Mouse (Mus musculus) right cerebral cortex, postnatal 25 days (tissue): Measurements from ENCODE around the gene Alk.

ENCODE experiments used
- DNase-seq: peaks from one replicate; pipeline ENCODE4 v3.0.0; 2022

Gene Alk

GRCm38 (mm10) chr17:72250482-72251405 lies 353.7 kb downstream of the Alk start:
- DNase-seq = no peak

GRCm38 (mm10) chr17:72242036-72242435 lies 362.4 kb downstream of the Alk start:
- DNase-seq = peak; percentile 15

GRCm38 (mm10) chr17:72237315-72237714 lies 367.1 kb downstream of the Alk start:
- no peak for DNase-seq

GRCm38 (mm10) chr17:72230891-72231290 lies 373.5 kb downstream of the Alk start:
- no peak for DNase-seq

GRCm38 (mm10) chr17:72218816-72219215 lies 385.6 kb downstream of the Alk start:
- no peak for DNase-seq

- no peak for DNase-seq
Observed at GRCm38 (mm10) chr17:72197576-72197975, 406.9 kb downstream of the Alk start.

GRCm38 (mm10) chr17:72194976-72195650 lies 409.3 kb downstream of the Alk start:
- no peak for DNase-seq

- no peak for DNase-seq
Observed at GRCm38 (mm10) chr17:72190536-72190935, 413.9 kb downstream of the Alk start.

GRCm38 (mm10) chr17:72187026-72187425 lies 417.4 kb downstream of the Alk start:
- DNase-seq = no peak

- no peak for DNase-seq
Observed at GRCm38 (mm10) chr17:72182414-72182813, 422.0 kb downstream of the Alk start.

- DNase-seq = no peak
Observed at GRCm38 (mm10) chr17:72180200-72180599, 424.2 kb downstream of the Alk start.

- no peak for DNase-seq
Observed at GRCm38 (mm10) chr17:72179722-72180140, 424.7 kb downstream of the Alk start.

- DNase-seq = no peak
Observed at GRCm38 (mm10) chr17:72173778-72174177, 430.6 kb downstream of the Alk start.

GRCm38 (mm10) chr17:72168152-72168551 lies 436.3 kb downstream of the Alk start:
- no peak for DNase-seq

- DNase-seq = no peak
Observed at GRCm38 (mm10) chr17:72158857-72159385, 445.5 kb downstream of the Alk start.

- no peak for DNase-seq
Observed at GRCm38 (mm10) chr17:72157830-72158629, 446.4 kb downstream of the Alk start.

- DNase-seq = no peak
Observed at GRCm38 (mm10) chr17:72153038-72153437, 451.4 kb downstream of the Alk start.

- no peak for DNase-seq
Observed at GRCm38 (mm10) chr17:72144946-72145598, 459.4 kb downstream of the Alk start.

- DNase-seq = no peak
Observed at GRCm38 (mm10) chr17:72144461-72144860, 460.0 kb downstream of the Alk start.

- no peak for DNase-seq
Observed at GRCm38 (mm10) chr17:72132140-72132911, 472.1 kb downstream of the Alk start.

- no peak for DNase-seq
Observed at GRCm38 (mm10) chr17:72121660-72122059, 482.8 kb downstream of the Alk start.

GRCm38 (mm10) chr17:72120278-72120677 lies 484.1 kb downstream of the Alk start:
- no peak for DNase-seq
